Mouse (Mus musculus) hindbrain, embryonic 15.5 days (tissue): ENCODE results near the gene Mid1. TPM values are rescaled to one million over a fixed set of nuclear protein-coding genes. Genes with fewer than 3 reads are reported as not detected.
"Not testable (repeated sequence)": the region's sequence is repeated elsewhere in the genome, so short reads cannot be mapped to it uniquely, and the experiment has no call there.

Experiments
- ATAC-seq: fragments of 200-750 bp; cut with Nextera tagmentation; 2 replicates; pipeline ENCODE4 v1.8.0; 2017; ENCODE audit warnings: low read depth, moderate number of reproducible peaks, moderate TSS enrichment; ENCODE audit not compliant: low FRiP score
- H3K27ac ChIP-seq: fragments of 300-500 bp; sonication (generic); replicated peaks from 2 replicates; pipeline ENCODE4 v1.5.1; 2015; ENCODE audit warnings: mild to moderate bottlenecking, inconsistent platforms
- H3K27me3 ChIP-seq: fragments of 300-500 bp; sonication (generic); 2 replicates; pipeline ENCODE4 v1.6.1; 2015; ENCODE audit warnings: control low read depth, inconsistent platforms
- H3K36me3 ChIP-seq: fragments of 300-500 bp; sonication (generic); 2 replicates; pipeline ENCODE4 v1.6.1; 2015; ENCODE audit warnings: control low read depth, inconsistent platforms
- H3K4me1 ChIP-seq: fragments of 300-500 bp; sonication (generic); replicated peaks from 2 replicates; pipeline ENCODE4 v1.6.1; 2015; ENCODE audit warnings: control low read depth, inconsistent platforms
- H3K4me2 ChIP-seq: fragments of 300-500 bp; sonication (generic); 2 replicates; pipeline ENCODE4 v1.6.1; 2015; ENCODE audit warnings: moderate library complexity, mild to moderate bottlenecking, inconsistent platforms
- H3K4me3 ChIP-seq: fragments of 300-500 bp; sonication (generic); 2 replicates; pipeline ENCODE4 v1.5.1; 2015; ENCODE audit warnings: mild to moderate bottlenecking, inconsistent platforms
- H3K9ac ChIP-seq: fragments of 300-500 bp; sonication (generic); 2 replicates; pipeline ENCODE4 v1.6.1; 2015; ENCODE audit warnings: inconsistent platforms
- H3K9me3 ChIP-seq: fragments of 300-500 bp; sonication (generic); 2 replicates; pipeline ENCODE4 v1.6.1; 2016; ENCODE audit warnings: control low read depth, inconsistent platforms
- WGBS: fragments of 180-500 bp; shearing (Covaris S2); methylation state at CpG from one replicate; pipeline ENCODE4 v1.1.7; 2015; 5-methylcytosine and 5-hydroxymethylcytosine counted together
- polyA plus RNA-seq: library from polyadenylated mRNA; unstranded; fragments of >200 nt; fragmentation: Nextera tagmentation; extraction: Ambion mirVana; gene quantifications from 2 replicates; pipeline ENCODE4 v1.2.1, GENCODE M21; 2015

Mid1 gene
- polyA plus RNA-seq, 1 experiment from 2014 or later = 6.4 TPM

- Histone ChIP-seq H3K9me3 (peaks cover 36% of the 10 kb centered on the region), H3K36me3 (peaks cover 50% of the 10 kb centered on the region)
- not testable (repeated sequence) for H3K9ac ChIP-seq, H3K27ac ChIP-seq, H3K4me2 ChIP-seq, H3K4me1 ChIP-seq, H3K27me3 ChIP-seq, ATAC-seq, H3K4me3 ChIP-seq
- 91% methylated on average over 19 of the region's 19 CpGs for WGBS
Measured at GRCm38 (mm10) chrX:169983401-169984165, 298.6 kb downstream of the Mid1 start.

GRCm38 (mm10) chrX:169984331-169984730 is 299.3 kb downstream of the Mid1 start:
- H3K27me3 ChIP-seq, ATAC-seq, H3K27ac ChIP-seq, H3K4me2 ChIP-seq, H3K9ac ChIP-seq, H3K4me1 ChIP-seq, H3K4me3 ChIP-seq: not testable (repeated sequence)
- 92% methylated on average over 7 of the region's 7 CpGs for WGBS
- peaks cover 56% of the 10 kb centered on the region for H3K36me3 ChIP-seq
- H3K9me3 ChIP-seq = peaks cover 38% of the 10 kb centered on the region

- not testable (repeated sequence) for ATAC-seq, H3K4me2 ChIP-seq, H3K27ac ChIP-seq, H3K4me3 ChIP-seq, H3K9ac ChIP-seq, H3K4me1 ChIP-seq, H3K27me3 ChIP-seq
- Histone ChIP-seq H3K9me3 (peaks cover 37% of the 10 kb centered on the region), H3K36me3 (peaks cover 59% of the 10 kb centered on the region)
- WGBS = 93% methylated on average over 21 of the region's 21 CpGs
Measured at GRCm38 (mm10) chrX:169984853-169985252, 299.9 kb downstream of the Mid1 start.

GRCm38 (mm10) chrX:169985796-169986195 is 300.8 kb downstream of the Mid1 start:
- Histone ChIP-seq H3K36me3 (peaks cover 66% of the 10 kb centered on the region), H3K9me3 (peaks cover 44% of the 10 kb centered on the region)
- ATAC-seq = peak; percentile 21; the same call in 1 of the 2 replicates

GRCm38 (mm10) chrX:169986519-169987367 is 301.7 kb downstream of the Mid1 start:
- Histone ChIP-seq H3K9me3 (peaks cover 39% of the 10 kb centered on the region), H3K27ac (peak overlapping the region; percentile 58), H3K36me3 (peaks cover 63% of the 10 kb centered on the region), H3K4me2 (peak overlapping the region; percentile 45), H3K4me3 (peak overlapping the region; percentile 26)
- H3K4me1 ChIP-seq, H3K9ac ChIP-seq, H3K27me3 ChIP-seq: not testable (repeated sequence)
- ATAC-seq = peak; percentile 92
- 52% methylated on average over 51 of the region's 51 CpGs for WGBS

More at GRCm38 (mm10) chrX:169985796-169986195, 300.8 kb downstream of the Mid1 start:
- not testable (repeated sequence) for H3K27ac ChIP-seq, H3K4me1 ChIP-seq, H3K9ac ChIP-seq, H3K4me2 ChIP-seq, H3K4me3 ChIP-seq, H3K27me3 ChIP-seq
- 83% methylated on average over 18 of the region's 18 CpGs for WGBS

GRCm38 (mm10) chrX:169987368-169987837 is 302.4 kb downstream of the Mid1 start:
- ATAC-seq = peak; percentile 17
- not testable (repeated sequence) for H3K4me2 ChIP-seq, H3K27ac ChIP-seq, H3K4me1 ChIP-seq, H3K27me3 ChIP-seq, H3K9ac ChIP-seq, H3K4me3 ChIP-seq
- Histone ChIP-seq H3K36me3 (peaks cover 57% of the 10 kb centered on the region), H3K9me3 (peaks cover 39% of the 10 kb centered on the region)
- 86% methylated on average over 28 of the region's 28 CpGs for WGBS

GRCm38 (mm10) chrX:169988571-169989218 is 303.7 kb downstream of the Mid1 start:
- ATAC-seq = peak; percentile 21; the same call in 1 of the 2 replicates
- not testable (repeated sequence) for H3K9ac ChIP-seq, H3K4me2 ChIP-seq, H3K27me3 ChIP-seq, H3K4me1 ChIP-seq, H3K27ac ChIP-seq, H3K4me3 ChIP-seq
- H3K36me3 ChIP-seq = peaks cover 44% of the 10 kb centered on the region
- 94% methylated on average over 56 of the region's 56 CpGs for WGBS
- peaks cover 35% of the 10 kb centered on the region for H3K9me3 ChIP-seq

GRCm38 (mm10) chrX:169989219-169989595 is 304.2 kb downstream of the Mid1 start:
- H3K27ac ChIP-seq, H3K9ac ChIP-seq, H3K4me1 ChIP-seq, H3K4me2 ChIP-seq, H3K4me3 ChIP-seq, H3K27me3 ChIP-seq: not testable (repeated sequence)
- peaks cover 33% of the 10 kb centered on the region for H3K9me3 ChIP-seq
- ATAC-seq = peak; percentile 4; the same call in 1 of the 2 replicates
- peaks cover 41% of the 10 kb centered on the region for H3K36me3 ChIP-seq
- 85% methylated on average over 8 of the region's 8 CpGs for WGBS

- H3K4me1 ChIP-seq, H3K4me2 ChIP-seq, H3K9ac ChIP-seq, ATAC-seq, H3K27ac ChIP-seq, H3K4me3 ChIP-seq, H3K27me3 ChIP-seq: not testable (repeated sequence)
- WGBS = 76% methylated on average over 56 of the region's 56 CpGs
- Histone ChIP-seq H3K36me3 (peaks cover 33% of the 10 kb centered on the region), H3K9me3 (peaks cover 29% of the 10 kb centered on the region)
Measured at GRCm38 (mm10) chrX:169989691-169990631, 305.0 kb downstream of the Mid1 start.

GRCm38 (mm10) chrX:169991128-169991873 is 306.3 kb downstream of the Mid1 start:
- H3K36me3 ChIP-seq = peaks cover 26% of the 10 kb centered on the region
- H3K27me3 ChIP-seq, H3K9ac ChIP-seq, H3K4me3 ChIP-seq, H3K4me1 ChIP-seq, H3K27ac ChIP-seq, ATAC-seq: not testable (repeated sequence)
- WGBS = 8% methylated on average over 12 of the region's 28 CpGs
- peak overlapping the region; percentile 40 for H3K4me2 ChIP-seq
- H3K9me3 ChIP-seq = peaks cover 24% of the 10 kb centered on the region
